Mouse (Mus musculus) cerebellum, adult 8-10 months (tissue): Measurements from ENCODE around the gene Zfp287.

Experiments
- DNase-seq: peaks from one replicate; pipeline ENCODE4 v3.0.0; 2022

Zfp287 gene

DNA sequence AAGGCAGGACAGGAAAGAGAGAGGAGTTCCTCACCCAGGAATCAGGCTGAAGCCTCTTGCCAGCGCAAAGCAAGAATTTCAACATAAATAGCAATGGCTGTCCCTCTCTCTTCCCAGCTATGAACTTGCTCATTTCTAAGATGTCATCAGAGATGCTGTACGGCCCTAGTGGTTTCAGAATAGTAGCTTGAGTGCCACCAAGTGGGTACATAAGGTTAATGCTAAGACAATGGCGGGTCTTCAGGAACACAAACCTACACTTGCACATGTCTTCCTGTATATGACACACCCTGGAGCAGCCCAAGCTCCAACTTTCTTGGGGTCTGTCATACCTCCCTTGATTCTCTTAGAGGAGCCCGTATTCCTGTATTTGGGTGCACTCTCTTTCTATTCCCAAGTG is 32.0 kb downstream of the Zfp287 start:
- DNase-seq: no peak

DNA sequence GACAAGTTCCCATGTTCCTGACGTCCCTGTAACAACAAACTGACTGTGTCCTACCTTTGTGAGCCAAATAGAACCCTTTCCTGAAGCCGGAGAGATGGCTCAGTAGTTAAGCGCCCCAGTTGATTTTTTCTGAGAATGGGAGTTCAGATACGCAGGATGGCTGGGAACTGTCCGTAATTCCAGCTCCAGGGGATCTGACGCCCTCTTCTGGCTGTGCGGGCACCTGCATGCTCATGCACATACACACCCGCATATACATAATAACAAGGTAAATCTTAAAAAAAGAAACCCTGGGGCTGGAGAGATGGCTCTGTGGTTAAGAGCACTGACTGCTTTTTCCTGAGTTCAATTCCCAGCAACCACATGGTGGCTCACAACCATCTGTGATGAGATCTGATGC is 36.6 kb downstream of the Zfp287 start:
- DNase-seq: no peak

DNA sequence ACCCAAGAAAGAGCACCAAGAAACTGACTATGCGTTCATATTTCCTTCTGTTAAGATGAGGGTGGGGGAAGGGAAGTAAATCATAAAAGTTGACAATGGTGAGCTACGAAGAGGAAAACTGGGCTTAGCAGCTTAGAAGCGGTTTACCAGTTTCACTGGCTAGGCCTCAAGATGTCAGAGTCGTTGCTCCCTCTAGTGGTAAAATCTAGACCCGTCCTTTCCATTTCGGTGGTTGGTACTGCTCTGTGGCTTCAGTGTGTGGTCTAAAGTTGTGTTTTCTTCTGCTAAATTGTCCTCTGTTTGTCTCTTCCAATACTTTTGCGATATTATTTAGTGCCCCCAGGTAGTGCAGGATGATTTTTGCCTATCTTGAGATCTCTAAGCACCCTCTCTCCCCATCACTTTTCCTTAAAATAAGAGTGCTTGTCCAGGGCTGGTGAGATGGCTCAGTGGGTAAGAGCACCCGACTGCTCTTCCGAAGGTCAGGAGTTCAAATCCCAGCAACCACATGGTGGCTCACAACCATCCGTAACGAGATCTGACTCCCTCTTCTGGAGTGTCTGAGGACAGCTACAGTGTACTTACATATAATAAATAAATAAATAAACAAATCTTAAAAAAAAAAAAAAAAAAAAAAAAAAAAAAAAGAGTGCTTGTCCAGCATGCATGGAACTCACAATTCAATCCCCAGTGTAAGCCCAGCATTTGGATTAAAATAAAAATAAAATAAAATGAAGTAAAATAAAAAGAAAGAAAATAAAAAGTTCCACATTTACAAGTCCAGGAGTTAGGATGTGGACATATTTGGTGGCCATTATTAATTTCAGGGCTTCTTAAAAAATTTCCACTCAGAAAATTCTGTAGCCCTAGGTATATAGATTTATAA is 38.2 kb downstream of the Zfp287 start:
- DNase-seq: peak; percentile 21

DNA sequence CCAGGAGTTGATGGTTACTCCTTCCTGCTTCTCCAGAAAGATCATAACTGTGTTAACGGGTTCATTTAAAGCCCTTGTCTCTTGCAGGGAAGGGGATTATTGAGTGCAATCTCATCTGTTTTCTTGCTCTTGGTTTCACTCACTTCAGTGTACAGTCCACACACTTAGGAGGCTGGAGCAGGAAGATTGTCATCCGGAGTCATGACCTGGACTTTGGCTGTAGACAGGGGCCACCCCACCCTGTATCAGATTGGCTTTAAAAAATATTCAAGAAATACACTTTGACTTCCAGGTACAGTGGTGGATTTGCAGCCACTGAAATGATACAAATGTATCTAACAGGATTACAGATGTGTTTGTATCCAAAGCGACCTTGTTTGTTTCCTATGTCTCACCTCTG is 40.1 kb downstream of the Zfp287 start:
- DNase-seq: no peak

DNA sequence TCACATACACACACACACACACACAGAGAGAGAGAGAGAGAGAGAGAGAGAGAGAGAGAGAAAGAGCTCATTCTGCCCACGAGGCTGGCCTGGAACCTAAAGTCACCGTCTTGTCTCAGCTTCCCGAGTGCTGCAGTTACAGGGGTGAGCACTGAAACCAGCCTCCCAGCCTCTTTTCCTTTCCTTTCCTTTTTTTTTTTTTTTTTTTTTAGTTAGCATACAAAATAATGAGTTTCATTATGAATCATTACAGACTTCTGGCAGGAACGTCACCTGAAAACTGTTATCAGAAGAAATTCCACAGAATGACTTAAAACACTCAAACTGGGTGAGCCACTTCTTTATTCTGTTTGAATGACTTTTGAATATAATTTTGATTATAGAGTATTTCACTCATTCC is 51.8 kb downstream of the Zfp287 start:
- no peak for DNase-seq

DNA sequence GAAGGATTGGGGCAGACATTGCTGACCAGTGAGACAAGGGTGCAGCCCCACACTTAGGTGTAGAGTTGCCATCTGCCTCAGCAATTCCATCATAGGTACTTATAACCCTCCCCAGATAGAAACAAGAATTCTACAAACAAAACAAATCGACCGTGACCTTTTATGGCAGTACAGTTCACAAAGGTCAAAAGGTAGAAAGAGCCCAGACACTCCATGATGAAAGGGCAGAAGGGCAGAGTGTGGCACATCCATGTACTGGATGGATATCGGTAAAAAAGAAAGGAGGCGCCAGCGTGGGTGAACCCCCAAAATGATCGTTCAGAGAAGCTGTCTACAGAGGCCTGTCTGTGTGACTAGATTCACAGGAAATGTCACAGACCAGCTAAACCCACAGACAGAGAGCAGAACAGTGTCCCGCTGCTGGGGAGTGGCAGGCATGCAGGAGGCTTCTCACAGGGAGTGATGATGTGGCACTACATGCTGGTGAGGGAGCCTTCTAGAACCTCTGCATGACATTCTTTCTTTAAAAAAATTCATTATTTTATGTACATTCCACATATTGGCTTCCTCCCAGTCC is 52.8 kb downstream of the Zfp287 start:
- no peak for DNase-seq

DNA sequence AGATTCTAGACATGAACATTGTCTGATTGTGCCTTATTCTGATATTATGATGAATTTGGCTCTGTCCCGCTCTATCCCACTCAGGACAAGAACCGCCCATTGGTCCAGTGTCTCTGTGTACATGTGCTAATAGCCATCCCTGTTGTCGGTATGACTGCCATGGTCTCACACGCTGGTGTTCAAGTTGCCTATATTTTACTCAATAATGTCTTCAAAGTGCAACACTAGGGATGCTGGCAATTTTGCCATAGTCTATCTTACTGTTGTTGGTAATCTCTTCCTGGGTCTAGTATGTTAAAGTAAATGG is 55.5 kb downstream of the Zfp287 start:
- DNase-seq: no peak

DNA sequence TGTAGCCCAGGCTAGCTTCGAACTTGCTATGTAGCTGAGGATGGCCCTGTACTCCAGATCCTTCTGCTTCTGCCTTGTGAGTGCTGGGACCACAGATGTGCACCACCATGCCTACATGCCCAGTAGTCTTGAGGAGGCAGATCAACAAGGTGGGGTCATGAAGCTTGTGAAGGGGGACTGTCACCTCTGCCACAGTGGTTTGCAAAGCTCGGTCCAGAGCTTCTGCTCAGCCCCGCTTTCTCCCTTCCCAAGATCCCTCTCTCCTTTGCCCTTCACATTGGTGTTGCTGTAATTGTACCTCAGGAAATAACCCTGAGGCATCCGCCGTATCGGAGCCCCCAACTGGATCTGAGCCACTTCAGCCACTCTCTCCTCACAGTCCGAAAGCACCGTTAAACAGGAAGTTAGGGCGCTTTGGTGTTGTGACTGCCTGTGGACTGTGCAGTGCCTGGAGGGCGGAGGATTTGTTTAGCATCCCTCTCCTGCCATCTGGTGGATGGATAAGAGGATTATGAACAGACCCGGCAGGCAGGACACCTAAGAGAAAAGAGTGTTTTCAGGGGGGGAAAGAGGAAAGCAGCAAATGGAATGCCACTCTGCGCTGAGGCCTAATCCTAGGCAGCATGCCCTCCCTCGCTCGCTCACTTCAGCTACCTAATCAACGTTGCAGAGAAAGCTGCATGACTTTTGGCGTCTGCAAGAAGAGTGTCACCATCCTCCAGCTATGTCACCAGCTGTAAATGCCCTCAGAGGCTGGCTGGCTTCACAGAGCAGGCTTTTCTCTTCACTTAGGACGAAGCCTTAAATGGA is 56.0 kb downstream of the Zfp287 start:
- peak; percentile 61 for DNase-seq

DNA sequence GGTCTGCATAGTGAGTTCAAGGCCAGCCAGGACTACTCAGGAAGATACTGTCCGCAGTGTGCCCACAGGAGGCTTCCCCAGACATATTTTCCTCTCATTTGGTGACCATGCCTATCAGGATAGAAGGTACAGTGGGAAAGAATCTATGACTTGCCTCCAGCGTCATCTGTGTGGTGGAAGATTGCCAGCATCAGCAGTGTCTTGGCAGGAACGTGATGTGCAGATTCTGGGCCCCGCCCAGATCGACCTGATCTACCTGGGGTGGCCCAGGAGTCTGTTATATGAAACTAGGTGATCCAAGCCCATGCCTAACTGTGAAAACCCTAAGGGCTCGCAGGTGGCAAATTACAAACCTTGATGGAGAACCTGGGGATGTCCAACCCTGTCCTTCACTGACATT is 61.7 kb downstream of the Zfp287 start:
- no peak for DNase-seq

DNA sequence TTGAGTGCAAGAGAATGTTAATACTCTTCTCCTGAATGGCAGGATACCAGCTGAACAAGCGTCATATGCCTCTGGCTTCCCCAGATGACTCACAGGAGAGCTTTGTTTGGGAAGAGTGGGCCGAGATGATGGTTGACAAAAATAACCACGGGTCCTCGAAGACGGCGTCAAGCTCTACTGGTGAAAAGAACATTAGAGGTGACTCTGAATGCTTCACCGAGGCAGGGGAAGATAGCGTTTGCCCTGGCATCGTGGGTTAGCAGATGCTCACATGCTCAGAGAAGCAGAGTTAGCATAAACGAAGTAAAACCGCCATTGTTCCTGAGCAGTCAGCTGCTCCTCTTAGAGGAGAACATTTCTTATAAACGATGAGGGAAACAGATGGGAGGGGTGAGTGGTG is 62.2 kb downstream of the Zfp287 start:
- no peak for DNase-seq

DNA sequence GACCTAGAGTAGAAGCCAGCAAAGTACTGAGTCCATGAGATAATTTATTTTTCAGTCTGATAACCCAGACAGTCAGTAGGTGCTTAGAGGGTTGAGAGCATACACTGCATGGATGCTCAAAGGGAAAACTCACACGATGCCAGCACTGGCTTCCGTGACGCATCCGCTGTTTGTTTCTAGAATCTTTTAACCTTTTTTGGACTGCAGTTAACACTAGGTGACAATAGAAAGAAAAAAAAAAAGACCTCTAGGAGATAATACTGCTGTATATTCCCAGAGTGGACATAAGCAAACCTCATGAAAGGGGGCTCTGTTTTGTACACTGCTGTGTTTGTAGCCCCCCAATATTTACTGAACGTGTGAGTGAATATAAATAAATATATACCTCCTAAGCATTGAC is 62.7 kb downstream of the Zfp287 start:
- no peak for DNase-seq

DNA sequence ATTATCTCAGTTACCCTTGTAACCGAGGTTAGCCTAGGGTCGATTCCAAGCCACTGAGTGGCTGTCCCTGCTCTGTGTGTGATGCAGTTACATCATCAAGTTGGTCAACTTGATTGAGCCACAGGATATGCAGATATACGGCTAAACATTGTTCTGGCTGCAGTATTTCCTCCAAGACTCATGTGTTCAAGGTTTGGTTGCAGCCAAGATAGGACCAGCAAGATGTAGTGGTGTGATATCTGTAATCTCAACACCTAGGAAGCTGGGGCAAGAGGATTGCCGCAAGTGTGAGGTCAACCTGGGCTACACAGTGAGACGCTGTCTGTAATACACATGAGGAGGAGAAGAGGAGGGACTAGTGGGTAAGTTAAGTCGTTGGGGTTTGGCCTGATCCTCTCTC is 67.5 kb downstream of the Zfp287 start:
- DNase-seq: no peak

DNA sequence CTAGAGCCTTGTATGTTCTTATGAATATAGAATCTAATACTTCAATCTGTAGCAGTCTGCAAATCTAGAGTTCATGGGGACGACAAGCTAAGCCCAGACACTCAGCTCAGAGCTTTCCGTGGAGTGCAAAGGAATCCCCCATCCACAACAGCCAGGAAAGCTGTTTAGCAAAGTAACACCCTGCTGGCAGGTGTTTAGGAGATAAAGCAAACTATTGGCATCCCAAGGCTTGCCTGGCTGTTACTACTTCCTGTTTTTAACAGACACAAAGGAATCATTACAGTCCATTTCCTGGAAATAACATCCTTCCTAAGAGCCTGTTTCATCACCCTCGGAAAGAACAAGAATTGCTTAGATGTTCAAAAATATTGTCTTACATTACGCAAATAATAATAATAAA is 70.8 kb downstream of the Zfp287 start:
- no peak for DNase-seq

DNA sequence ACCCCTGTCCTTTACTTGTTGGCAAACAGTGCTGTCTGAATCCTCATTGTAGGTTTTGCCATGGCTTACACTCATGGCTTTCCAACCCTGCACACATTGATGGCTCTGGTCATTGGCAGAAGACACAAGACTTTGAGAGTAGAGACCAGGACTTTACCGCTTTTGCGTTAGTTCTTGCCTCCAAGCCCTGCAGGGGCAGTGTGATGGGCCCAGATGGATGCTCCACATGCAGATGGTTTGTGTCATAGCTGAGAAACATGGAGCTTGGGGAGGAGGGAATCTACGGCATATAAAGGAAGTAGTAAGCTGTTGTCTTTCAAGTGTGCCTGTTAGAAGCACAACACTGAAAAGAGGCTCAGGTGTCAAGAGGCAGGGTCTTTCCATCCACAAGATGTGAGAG is 79.6 kb downstream of the Zfp287 start:
- DNase-seq: no peak

DNA sequence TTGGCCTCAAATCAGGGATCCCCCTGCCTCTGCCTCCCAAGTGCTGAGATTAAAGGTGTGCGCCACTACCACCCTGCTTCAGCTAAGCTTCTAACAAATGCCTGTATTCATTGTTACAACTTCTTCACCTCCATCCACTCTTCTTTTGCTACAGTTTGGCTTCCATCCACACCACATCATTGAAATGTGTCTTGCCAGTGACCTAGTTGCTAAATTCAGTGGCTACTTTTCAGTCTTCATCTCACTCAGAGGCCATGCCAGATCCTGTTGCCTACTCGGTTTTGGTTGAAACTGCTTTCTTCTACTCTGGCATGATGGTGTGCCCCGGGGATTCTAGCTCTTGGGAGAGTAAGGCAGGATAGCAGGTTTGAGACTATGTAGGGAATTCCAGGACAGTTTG is 80.1 kb downstream of the Zfp287 start:
- DNase-seq: no peak
